Mouse (Mus musculus) liver, adult 2 months (tissue): ENCODE results near the gene Fam171a1.

Experiments used
- CTCF ChIP-seq: fragments of 200-500 bp; IDR thresholded peaks from 2 replicates; pipeline ENCODE4 v1.5.1; 2011; ENCODE audit warnings: low read depth, low read length, control low read depth
- POLR2A ChIP-seq: fragments of 200-500 bp; IDR thresholded peaks from 2 replicates; pipeline ENCODE4 v1.6.1; 2011; ENCODE audit warnings: low read length, control low read depth; ENCODE audit not compliant: insufficient read depth; ENCODE audit errors: extremely low read depth

GRCm38 (mm10) chr2:3163501-3164076 lies 49.6 kb downstream of the Fam171a1 start:
- TF ChIP-seq CTCF (no peak), POLR2A (no peak)
